Mouse (Mus musculus) forebrain, postnatal 0 days (tissue): ENCODE results near the gene Ankrd66. TPM values are rescaled to one million over a fixed set of nuclear protein-coding genes. Genes with fewer than 3 reads are reported as not detected.

Experiments
- ATAC-seq: fragments of 200-750 bp; cut with Nextera tagmentation; 2 replicates; pipeline ENCODE4 v1.8.0; 2017; ENCODE audit warnings: mild to moderate bottlenecking, moderate library complexity
- DNase-seq: peaks from one replicate; pipeline ENCODE4 v3.0.0-alpha.2; 2015
- H3K27ac ChIP-seq: fragments of 300-500 bp; sonication (generic); 2 replicates; pipeline ENCODE4 v1.5.1; 2014; ENCODE audit warnings: low read depth, mild to moderate bottlenecking, antibody characterized with exemption, low read length, moderate library complexity, mixed read lengths
- H3K27me3 ChIP-seq: fragments of 300-500 bp; sonication (generic); 2 replicates; pipeline ENCODE4 v1.6.1; 2014; ENCODE audit warnings: mild to moderate bottlenecking, low read length, mixed read lengths; ENCODE audit not compliant: insufficient read depth
- H3K36me3 ChIP-seq: fragments of 300-500 bp; sonication (generic); 2 replicates; pipeline ENCODE4 v1.6.1; 2014; ENCODE audit warnings: mild to moderate bottlenecking, moderate library complexity; ENCODE audit not compliant: insufficient read depth
- H3K4me1 ChIP-seq: fragments of 300-500 bp; sonication (generic); 2 replicates; pipeline ENCODE4 v1.6.1; 2014; ENCODE audit warnings: antibody characterized with exemption; ENCODE audit not compliant: insufficient read depth
- H3K4me2 ChIP-seq: fragments of 300-500 bp; sonication (generic); 2 replicates; pipeline ENCODE4 v1.6.1; 2014; ENCODE audit warnings: low read depth, mild to moderate bottlenecking, moderate library complexity
- H3K4me3 ChIP-seq: fragments of 300-500 bp; sonication (generic); 2 replicates; pipeline ENCODE4 v1.5.1; 2014; ENCODE audit warnings: low read depth, low read length, mixed read lengths
- H3K9ac ChIP-seq: fragments of 300-500 bp; sonication (generic); 2 replicates; pipeline ENCODE4 v1.6.1; 2014; ENCODE audit warnings: mild to moderate bottlenecking
- H3K9me3 ChIP-seq: fragments of 300-500 bp; sonication (generic); 2 replicates; pipeline ENCODE4 v1.6.1; 2016; ENCODE audit warnings: low read length
- CTCF ChIP-seq: sonication (generic); IDR thresholded peaks from 2 replicates; pipeline ENCODE4 v1.5.1; 2016; ENCODE audit warnings: antibody characterized with exemption, control low read depth, low read depth
- WGBS: fragments of 180-500 bp; shearing (Covaris S2); extraction: QIAGEN DNeasy Blood & Tissue Kit; methylation state at CpG from one replicate; pipeline ENCODE4 v1.1.7; 2014; 5-methylcytosine and 5-hydroxymethylcytosine counted together
- polyA plus RNA-seq: library from polyadenylated mRNA; unstranded; fragments of >200 nt; fragmentation: Nextera tagmentation; extraction: Ambion mirVana; gene quantifications from 2 replicates; pipeline ENCODE4 v1.2.1, GENCODE M21; 2015
- total RNA-seq: library from RNA; depleted of rRNA; stranded (reverse); fragments of >200 nt; gene quantifications from 2 replicates; pipeline ENCODE4 v1.2.3, GENCODE M21; 2014

Ankrd66 gene
- total and polyA plus RNA-seq, 2 experiments from 2014 or later, result 1.2 TPM; not detected in 1

DNA sequence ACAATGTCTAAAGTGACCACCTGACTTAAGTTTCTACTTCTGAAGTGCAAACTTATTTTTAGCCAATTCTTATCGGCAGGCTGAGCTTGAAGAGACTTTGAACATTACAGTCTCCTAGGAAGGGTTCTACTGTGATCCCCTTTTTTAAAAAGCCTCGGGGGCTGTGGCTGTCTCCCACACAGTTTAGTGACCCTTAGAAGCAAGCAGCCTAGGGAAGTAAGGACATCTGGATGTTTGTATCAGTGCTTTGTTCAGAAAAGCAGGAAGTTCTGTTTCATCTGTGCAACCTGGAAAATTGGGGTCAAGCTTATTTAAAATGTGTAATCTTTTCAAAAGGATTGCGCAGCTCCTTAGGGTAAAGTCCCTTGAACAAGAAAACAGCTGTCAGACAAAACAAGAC lies 37.0 kb upstream of the Ankrd66 start:
- H3K27me3 ChIP-seq, result no peaks in the 10 kb centered on the region
- DNase-seq (no peak), ATAC-seq (no peak)
- no peak for TF ChIP-seq CTCF
- 36% methylated on average over 3 of the region's 3 CpGs for WGBS
- H3K9ac ChIP-seq, result no peak overlapping the region
- H3K4me3 ChIP-seq, result no peak overlapping the region
- no peaks in the 10 kb centered on the region for H3K9me3 ChIP-seq
- H3K36me3 ChIP-seq, result no peaks in the 10 kb centered on the region
- no peak overlapping the region for H3K4me2 ChIP-seq
- no peak overlapping the region for H3K27ac ChIP-seq
- H3K4me1 ChIP-seq, result no peaks in the 10 kb centered on the region

GRCm38 (mm10) chr17:43573624-43574073 lies 30.2 kb upstream of the Ankrd66 start:
- 0 out of 2 replicates have a peak, but pooled peaks cover 3% of the 10 kb centered on the region for H3K4me1 ChIP-seq
- H3K4me2 ChIP-seq, result no peak overlapping the region
- no peaks in the 10 kb centered on the region for H3K36me3 ChIP-seq
- H3K27me3 ChIP-seq, result no peaks in the 10 kb centered on the region
- 24% methylated on average over 3 of the region's 3 CpGs for WGBS
- H3K4me3 ChIP-seq, result no peak overlapping the region
- DNase-seq, result no peak
- ATAC-seq, result peak; percentile 25; the same call in 1 of the 2 replicates
- TF ChIP-seq CTCF, result no peak
- no peak overlapping the region for H3K9ac ChIP-seq
- H3K9me3 ChIP-seq, result no peaks in the 10 kb centered on the region
- H3K27ac ChIP-seq, result no peak overlapping the region

DNA sequence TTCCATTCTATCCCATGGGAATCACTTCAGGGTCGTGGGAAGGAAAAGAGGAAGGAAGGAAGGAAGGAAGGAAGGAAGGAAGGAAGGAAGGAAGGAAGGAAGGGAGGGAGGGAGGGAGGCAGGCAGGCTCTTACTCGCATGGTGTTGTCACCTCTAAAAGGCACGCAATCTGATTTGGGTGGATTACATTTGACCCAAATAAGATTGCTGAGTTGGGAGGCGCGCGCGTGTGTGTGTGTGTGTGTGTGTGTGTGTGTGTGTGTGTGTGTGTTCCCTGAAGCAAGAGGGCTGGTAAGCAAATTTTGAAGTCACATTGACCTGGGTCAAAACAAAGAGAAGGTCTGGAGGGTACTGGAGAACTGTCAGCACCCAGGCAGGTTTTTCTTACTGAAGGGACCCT lies 25.8 kb upstream of the Ankrd66 start:
- DNase-seq, result no peak
- Histone ChIP-seq H3K27ac (no peak overlapping the region), H3K4me1 (peaks cover 5% of the 10 kb centered on the region; the same call in 1 of the 2 replicates), H3K4me3 (no peak overlapping the region), H3K9me3 (no peaks in the 10 kb centered on the region), H3K36me3 (no peaks in the 10 kb centered on the region), H3K4me2 (peak overlapping the region; percentile 77; the same call in 1 of the 2 replicates), H3K9ac (no peak overlapping the region), H3K27me3 (no peaks in the 10 kb centered on the region)
- no peak for TF ChIP-seq CTCF
- ATAC-seq, result no peak
- WGBS, result 70% methylated on average over 7 of the region's 7 CpGs

- DNase-seq (peak; percentile 58), ATAC-seq (peak; percentile 90)
- Histone ChIP-seq H3K36me3 (no peaks in the 10 kb centered on the region), H3K9ac (peak within 1 kb of the TSS; percentile 59), H3K4me1 (peaks cover 5% of the 10 kb centered on the region; the same call in 1 of the 2 replicates), H3K27me3 (no peaks in the 10 kb centered on the region), H3K4me3 (peak within 1 kb of the TSS; percentile 40), H3K27ac (no peak within 1 kb of the TSS), H3K4me2 (peak within 1 kb of the TSS; percentile 77), H3K9me3 (no peaks in the 10 kb centered on the region)
- WGBS, result under 1% methylated on average over 34 of the region's 34 CpGs
- no peak for TF ChIP-seq CTCF
Observed at GRCm38 (mm10) chr17:43567992-43568888, 24.8 kb upstream of the Ankrd66 start, which contains the start of gene Pla2g7. TSS of gene Pla2g7 (plus strand) at chr17:43568098.

GRCm38 (mm10) chr17:43567593-43567991 lies 24.2 kb upstream of the Ankrd66 start:
- no peak for TF ChIP-seq CTCF
- DNase-seq, result peak; percentile 8

DNA sequence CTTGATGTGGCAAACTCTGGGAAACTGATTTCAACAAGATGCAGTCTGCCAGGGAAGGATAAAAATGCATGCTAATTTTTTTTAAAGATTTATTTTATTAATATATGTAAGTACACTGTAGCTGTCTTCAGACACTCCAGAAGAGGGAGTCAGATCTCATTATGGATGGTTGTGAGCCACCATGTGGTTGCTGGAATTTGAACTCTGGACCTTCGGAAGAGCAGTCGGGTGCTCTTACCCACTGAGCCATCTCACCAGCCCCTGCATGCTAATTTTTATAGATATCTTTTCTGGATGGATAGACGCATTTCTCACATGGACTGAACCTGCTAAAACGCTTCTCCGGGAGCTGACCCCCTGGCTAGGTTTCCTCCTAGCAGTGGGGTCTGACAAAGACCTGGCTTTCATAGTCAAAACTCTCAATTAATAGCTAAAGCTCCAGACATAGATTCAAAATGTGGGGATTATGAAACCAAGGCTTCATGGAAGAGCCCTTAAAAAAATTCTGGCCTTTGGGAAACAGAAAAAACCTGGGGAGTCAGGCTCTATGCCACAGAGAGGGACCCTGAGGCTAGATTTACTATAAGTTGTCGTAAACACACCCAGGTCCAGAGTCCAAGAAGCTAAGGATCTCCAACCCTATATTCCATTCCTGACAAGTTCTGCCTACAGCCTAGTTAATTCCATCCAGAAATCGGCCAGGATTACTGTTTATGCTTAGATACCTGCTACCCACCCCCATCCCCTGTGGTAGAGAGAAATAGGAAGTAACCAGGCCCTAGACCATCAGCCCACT lies 20.0 kb upstream of the Ankrd66 start:
- Histone ChIP-seq H3K4me1 (no peaks in the 10 kb centered on the region; the same call in 1 of the 2 replicates), H3K27me3 (no peaks in the 10 kb centered on the region), H3K9me3 (peaks cover 8% of the 10 kb centered on the region; the same call in 1 of the 2 replicates), H3K36me3 (no peaks in the 10 kb centered on the region), H3K9ac (no peak overlapping the region), H3K27ac (no peak overlapping the region), H3K4me3 (no peak overlapping the region), H3K4me2 (no peak overlapping the region)
- no peak for DNase-seq
- WGBS, result 90% methylated on average over 7 of the region's 7 CpGs
- no peak for TF ChIP-seq CTCF
- no peak for ATAC-seq

More at GRCm38 (mm10) chr17:43567593-43567991, 24.2 kb upstream of the Ankrd66 start:
- WGBS, result 6% methylated on average over 12 of the region's 12 CpGs
- H3K27ac ChIP-seq, result no peak overlapping the region
- 0 out of 2 replicates have a peak, but pooled peaks cover under 1% of the 10 kb centered on the region for H3K9me3 ChIP-seq
- H3K4me3 ChIP-seq, result peak overlapping the region; percentile 40
- peak overlapping the region; percentile 59; the same call in 1 of the 2 replicates for H3K9ac ChIP-seq
- peak overlapping the region; percentile 77 for H3K4me2 ChIP-seq
- peaks cover 5% of the 10 kb centered on the region; the same call in 1 of the 2 replicates for H3K4me1 ChIP-seq
- peak; percentile 45 for ATAC-seq
- H3K27me3 ChIP-seq, result no peaks in the 10 kb centered on the region
- H3K36me3 ChIP-seq, result no peaks in the 10 kb centered on the region
